Mouse (Mus musculus) left cerebral cortex, postnatal 14 days (tissue): ENCODE measurements around the gene Lhfpl2. TPM values are rescaled to one million over a fixed set of nuclear protein-coding genes. Genes with fewer than 3 reads are reported as not detected.

Experiments
- DNase-seq, 2 experiments: peaks; one replicate each; pipeline ENCODE4 v3.0.0; 2021 to 2022; ENCODE audit warnings: low spot score in 2 of 2, mixed read lengths in 1 of 2
- intact Hi-C: fragments of 180-260 bp; cut with DNase I; formaldehyde crosslinking; loops from one replicate; pipeline ENCODE4 v1.15.1; 2025
- total RNA-seq, 2 experiments: library from RNA; stranded (reverse); gene quantifications; 2 replicates each; pipeline ENCODE4 v1.2.3; 2021

The Lhfpl2 gene
- total RNA-seq, 2 experiments from 2014 or later, result 20.8 TPM

GRCm38 (mm10) chr13:94159478-94160220, 102.1 kb downstream of the Lhfpl2 start:
- DNase-seq, result no peak
- intact Hi-C loops, result no loop called here

DNA sequence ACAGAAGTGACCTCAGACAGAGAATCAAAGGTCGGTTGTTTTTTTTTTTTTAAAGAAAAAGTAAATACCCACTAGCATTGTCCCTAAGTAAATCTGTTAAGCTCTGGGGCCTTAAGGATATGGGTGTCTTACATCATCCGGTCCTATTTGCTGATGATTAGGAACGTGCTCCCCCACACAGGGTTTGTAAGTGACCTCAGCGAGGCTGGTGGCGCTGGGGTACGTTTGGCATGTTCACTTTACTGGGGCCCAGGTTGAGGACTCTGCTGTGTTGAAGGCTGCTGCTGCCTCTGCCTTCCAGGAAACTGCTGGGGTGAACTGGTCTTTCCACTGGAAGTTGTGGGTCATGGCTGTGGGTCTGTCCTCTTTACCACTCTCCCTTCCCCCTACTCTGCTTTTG, 106.9 kb downstream of the Lhfpl2 start:
- DNase-seq, result no peak
- intact Hi-C loops, result no loop called here

DNA sequence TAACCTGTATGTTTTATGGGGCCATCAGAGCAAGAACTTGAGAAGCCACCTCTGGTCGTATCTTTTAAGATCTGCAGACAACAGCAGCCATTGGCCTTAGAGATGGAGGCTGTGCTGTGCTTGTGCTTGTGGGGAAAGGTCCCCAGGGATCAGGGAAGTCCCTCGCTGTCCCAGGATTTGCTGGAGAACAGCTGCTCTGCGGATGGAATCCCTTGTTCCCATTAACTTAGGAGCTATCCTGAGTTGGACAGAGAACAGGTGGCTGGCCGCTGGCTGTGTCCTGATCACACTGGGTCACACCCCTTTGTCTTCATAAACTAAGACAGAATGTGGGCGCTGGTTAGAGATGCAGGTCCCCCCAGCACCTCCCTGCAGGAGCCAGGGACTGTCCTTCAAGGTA, 110.7 kb downstream of the Lhfpl2 start:
- no peak for DNase-seq
- intact Hi-C loops, result no loop called here

GRCm38 (mm10) chr13:94169325-94169916, 111.8 kb downstream of the Lhfpl2 start:
- intact Hi-C loops, result no loop called here

GRCm38 (mm10) chr13:94171612-94172011, 114.0 kb downstream of the Lhfpl2 start:
- no peak for DNase-seq
- intact Hi-C loops, result no loop called here

More at GRCm38 (mm10) chr13:94169325-94169916, 111.8 kb downstream of the Lhfpl2 start:
- DNase-seq, result no peak

GRCm38 (mm10) chr13:94172533-94173310, 115.1 kb downstream of the Lhfpl2 start:
- intact Hi-C loops, result no loop called here
- no peak for DNase-seq

GRCm38 (mm10) chr13:94173633-94174576, 116.3 kb downstream of the Lhfpl2 start:
- intact Hi-C loops, result no loop called here
- peak in 1 of 2 experiments; percentile 27 for DNase-seq

DNA sequence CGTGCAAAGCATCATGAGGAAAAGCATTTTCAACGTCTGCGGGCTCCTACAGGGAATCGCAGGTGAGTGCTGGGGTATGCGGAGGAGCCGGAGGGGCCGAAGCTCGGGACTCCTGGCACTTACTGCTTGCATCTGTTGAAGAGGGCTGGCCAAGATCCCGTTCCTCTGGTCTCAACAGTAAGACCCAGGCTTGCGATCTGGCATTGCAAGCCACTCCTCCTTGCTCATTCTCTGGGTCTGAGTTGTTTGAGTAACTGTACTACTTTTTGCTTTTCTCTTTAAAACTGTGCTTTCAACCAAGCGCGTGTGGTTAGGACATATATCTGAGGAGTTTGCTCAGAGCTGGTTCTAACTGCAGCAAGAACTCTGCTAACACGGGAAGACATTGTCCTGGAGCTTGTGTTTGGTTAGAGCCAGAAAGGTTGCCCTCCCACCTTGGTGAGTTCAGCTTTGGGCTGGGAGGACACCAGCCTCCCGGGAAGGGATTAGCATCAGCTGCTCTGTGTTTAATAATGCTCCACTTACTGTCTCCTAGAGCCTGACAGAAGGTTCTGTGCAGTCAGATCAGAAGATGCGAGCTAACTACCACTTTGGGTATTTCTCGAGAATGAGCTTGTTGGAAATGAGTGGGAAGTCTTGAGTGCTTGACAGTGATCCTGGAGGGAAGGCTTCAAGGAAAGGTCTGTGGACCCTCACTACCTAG, 117.1 kb downstream of the Lhfpl2 start:
- intact Hi-C loops, result no loop called here
- no peak for DNase-seq

- intact Hi-C loops, result no loop called here
These were observed 117.9 kb downstream of the Lhfpl2 start for GRCm38 (mm10) chr13:94175379-94176050.

GRCm38 (mm10) chr13:94177148-94177547, 119.6 kb downstream of the Lhfpl2 start:
- peak; percentile 44 to 58 for DNase-seq
- intact Hi-C loops, result no loop called here

More at GRCm38 (mm10) chr13:94175379-94176050, 117.9 kb downstream of the Lhfpl2 start:
- no peak for DNase-seq

DNA sequence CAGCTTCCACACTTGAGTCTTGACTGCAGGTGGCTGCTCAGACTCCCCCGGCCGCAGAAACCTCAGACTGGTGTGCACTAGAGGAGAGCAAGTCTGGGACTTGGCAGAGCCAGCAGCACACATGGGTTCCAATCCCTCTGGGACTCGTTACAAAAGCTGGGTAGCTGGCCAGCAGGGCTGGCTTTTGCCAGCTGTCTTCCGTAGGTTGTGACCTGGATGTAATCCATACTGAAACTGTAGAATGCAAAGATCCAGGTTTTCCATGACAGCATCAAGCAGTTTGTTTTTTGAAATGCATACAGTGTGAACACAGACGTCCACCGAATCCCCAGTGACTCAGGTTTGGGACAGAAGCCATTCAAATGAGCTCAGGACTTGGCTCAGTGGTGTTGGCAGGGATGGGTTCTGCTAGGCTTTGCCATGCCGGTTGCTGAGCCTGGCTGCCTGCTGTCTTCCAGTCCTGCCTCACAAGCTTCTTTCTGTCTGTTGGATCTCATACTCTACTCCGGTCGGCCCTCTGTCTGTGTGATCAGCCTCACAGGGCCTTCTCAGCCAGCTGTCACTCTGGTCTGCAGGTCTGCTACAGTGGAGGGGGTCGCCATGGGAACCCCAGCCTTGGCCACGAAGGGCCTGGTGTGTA, 120.9 kb downstream of the Lhfpl2 start:
- intact Hi-C loops, result no loop called here
- DNase-seq, result peak; percentile 44 to 78

- DNase-seq, result no peak
- intact Hi-C loops, result no loop called here
These were observed 123.2 kb downstream of the Lhfpl2 start for GRCm38 (mm10) chr13:94180477-94181420.

DNA sequence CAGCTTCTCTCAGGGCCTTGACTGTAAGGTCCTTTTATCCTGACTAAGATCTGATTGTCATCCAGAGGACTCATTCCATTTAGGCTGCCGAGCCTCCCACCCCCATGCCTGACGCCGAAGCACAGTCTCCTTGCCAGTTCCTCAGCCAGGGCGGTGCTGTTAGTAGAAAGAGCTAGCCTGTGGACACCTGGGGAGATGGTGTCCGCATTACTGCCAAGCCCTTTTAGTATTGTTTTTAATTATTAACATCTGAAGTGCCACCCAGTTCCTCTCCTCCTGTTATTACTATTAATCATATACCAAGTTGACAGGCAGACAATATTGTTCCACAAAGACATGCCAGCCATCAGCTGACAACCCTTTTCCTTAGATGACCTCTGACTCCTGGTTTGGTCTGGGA, 124.4 kb downstream of the Lhfpl2 start:
- DNase-seq, result no peak
- intact Hi-C loops, result no loop called here

DNA sequence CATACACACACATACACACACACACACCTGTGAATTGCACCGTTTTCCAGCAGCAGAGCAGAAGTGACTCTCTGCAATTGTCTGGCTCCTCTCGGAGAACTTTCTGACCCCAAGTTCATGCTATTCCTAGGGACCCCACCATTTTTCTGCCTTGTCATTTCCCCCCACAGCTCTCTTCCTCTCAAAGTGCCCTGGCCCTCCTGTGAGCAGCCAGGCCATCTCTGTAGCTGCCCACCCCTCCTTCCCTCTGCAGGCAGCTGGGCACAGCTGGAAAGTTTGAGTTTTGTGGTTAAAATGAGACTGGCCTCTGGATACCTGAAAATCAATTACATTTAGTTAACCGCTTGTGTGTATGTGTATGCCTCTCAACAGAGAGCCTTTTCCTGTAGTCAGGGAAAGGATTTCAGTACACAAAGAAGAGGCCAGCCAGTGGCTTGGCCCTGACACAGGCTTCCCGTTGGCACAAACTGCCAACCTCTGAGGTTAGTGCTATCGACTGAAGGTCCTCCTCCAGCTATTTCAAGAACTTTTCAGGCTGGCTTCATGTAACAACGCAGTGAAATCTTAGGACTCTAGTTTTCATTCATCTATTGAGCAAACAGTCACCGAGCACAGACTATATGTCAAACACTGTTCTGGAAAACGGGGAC, 125.9 kb downstream of the Lhfpl2 start:
- intact Hi-C loops, result no loop called here
- no peak for DNase-seq

- intact Hi-C loops, result no loop called here
- DNase-seq, result peak in 1 of 2 experiments; percentile 63
These were observed 127.3 kb downstream of the Lhfpl2 start for GRCm38 (mm10) chr13:94184726-94185456.
